Mouse (Mus musculus) heart, adult 2 months (tissue): Measurements from ENCODE around the gene Shh.

Source experiments
- CTCF ChIP-seq: fragments of 200-600 bp; IDR thresholded peaks from 2 replicates; pipeline ENCODE4 v1.8.1; 2022; ENCODE audit warnings: antibody characterized with exemption, mild to moderate bottlenecking, moderate library complexity
- EP300 ChIP-seq: fragments of 200-500 bp; IDR thresholded peaks from 2 replicates; pipeline ENCODE4 v1.6.1; 2011; ENCODE audit warnings: low read depth, low read length, control low read depth; ENCODE audit not compliant: insufficient read depth
- POLR2A ChIP-seq: fragments of 200-500 bp; IDR thresholded peaks from 2 replicates; pipeline ENCODE4 v1.6.1; 2011; ENCODE audit warnings: mild to moderate bottlenecking, low read depth, low read length, control low read depth; ENCODE audit not compliant: insufficient read depth

DNA sequence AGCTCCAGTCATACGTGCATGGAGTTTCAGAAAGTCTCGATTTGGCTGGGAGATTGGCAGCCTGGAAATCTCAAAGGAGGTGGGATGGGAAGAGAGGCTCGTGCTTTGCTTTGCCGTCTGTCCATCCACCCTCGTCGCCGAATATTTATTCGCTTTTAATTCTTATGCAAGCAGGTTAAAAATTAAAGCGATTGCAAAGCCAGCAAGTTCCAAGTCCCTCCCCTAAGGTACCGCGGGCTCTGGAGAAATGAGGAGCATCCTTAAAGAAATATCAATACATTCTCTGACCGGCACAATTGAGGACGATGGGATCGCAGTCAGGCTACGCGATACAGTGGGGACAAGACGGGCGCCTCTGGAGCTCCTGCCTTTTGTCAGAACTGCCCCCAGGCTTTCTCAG, 1.5 kb downstream of the Shh start:
- TF ChIP-seq CTCF: no peak
- no peak for TF ChIP-seq EP300
- TF ChIP-seq POLR2A: no peak
